Mouse (Mus musculus): ENCODE results near the gene Ajm1.

Ajm1 gene

GRCm38 (mm10) chr2:25583120-25583481 lies 1.5 kb upstream of the Ajm1 start:
- no peak for DNase-seq

GRCm38 (mm10) chr2:25582466-25583119 lies 1.0 kb upstream of the Ajm1 start:
- DNase-seq, result peak in 1 of 2 experiments; percentile 49

- DNase-seq, result no peak
Observed at GRCm38 (mm10) chr2:25581901-25582301, 344 bp upstream of the Ajm1 start.

DNA sequence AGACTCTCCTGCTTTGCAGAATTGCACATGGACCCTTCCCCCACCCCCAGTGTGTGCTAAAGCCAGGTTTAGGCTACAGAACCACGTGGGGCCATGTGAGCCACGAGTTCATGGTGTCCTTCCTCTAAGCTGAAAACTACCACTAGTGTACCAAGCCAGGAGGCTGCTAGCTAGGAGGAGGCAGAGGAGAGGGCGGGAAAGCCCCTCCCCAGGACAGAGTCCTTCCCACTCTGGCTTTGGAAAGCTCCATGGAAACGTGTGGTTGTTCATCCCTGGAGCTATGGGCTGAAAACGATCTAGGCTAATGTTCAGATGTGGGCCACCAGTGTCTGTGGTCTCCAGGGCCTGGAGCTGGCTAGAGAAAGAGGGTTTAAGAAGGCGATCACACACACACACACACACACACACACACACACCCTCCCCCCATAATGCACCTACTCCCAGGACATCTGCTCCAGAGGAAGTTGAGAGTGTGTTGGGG lies 896 bp downstream of the Ajm1 start:
- peak in 1 of 2 experiments; percentile 31 for DNase-seq

- DNase-seq, result peak in 1 of 2 experiments; percentile 78
Observed at GRCm38 (mm10) chr2:25579737-25580460, 1.7 kb downstream of the Ajm1 start.

- peak in 1 of 2 experiments; percentile 29 for DNase-seq
Observed at GRCm38 (mm10) chr2:25578796-25579736, 2.5 kb downstream of the Ajm1 start.

DNA sequence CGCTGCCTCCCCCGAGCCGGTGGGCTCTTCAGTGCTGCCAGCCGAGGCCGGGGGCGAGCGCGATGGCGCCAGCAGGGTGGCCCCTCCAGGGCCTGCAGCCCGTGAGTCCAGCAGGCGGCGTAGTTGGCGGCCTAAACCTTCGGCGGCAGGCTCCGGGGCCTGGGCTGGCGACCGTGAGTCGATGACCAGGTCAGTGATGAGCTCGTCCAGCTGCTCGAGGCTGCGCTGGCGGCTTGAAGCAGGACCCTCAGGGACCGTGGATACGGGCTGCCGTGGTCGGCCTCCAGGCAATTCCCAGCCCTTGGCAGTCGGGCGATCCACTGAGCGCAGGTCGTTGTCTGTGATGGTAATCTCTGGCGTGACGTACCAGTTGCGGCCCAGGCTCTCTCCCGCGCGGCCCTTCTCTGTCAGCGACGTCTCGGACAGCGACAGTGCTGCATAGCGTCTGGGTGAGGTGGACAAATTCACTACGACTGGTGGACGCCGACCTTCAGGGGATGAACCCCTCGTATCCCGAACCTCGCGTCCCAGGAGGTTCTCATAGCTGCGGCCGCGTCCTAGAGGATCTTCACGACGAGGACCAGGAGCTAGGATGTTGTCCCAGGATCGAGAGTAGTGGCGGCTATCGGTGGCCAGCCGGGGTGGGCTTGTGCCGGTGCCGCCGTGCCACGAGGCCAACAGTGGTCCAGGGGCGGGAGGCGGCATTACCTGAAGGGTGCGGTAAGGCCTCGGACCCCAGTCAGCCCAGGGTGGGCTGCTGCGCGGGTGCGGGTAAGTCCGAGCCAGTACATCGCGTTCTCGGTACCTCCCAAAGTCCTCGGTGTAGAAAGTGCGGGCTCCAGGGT lies 3.4 kb downstream of the Ajm1 start:
- DNase-seq, result peak in 1 of 2 experiments; percentile 59

DNA sequence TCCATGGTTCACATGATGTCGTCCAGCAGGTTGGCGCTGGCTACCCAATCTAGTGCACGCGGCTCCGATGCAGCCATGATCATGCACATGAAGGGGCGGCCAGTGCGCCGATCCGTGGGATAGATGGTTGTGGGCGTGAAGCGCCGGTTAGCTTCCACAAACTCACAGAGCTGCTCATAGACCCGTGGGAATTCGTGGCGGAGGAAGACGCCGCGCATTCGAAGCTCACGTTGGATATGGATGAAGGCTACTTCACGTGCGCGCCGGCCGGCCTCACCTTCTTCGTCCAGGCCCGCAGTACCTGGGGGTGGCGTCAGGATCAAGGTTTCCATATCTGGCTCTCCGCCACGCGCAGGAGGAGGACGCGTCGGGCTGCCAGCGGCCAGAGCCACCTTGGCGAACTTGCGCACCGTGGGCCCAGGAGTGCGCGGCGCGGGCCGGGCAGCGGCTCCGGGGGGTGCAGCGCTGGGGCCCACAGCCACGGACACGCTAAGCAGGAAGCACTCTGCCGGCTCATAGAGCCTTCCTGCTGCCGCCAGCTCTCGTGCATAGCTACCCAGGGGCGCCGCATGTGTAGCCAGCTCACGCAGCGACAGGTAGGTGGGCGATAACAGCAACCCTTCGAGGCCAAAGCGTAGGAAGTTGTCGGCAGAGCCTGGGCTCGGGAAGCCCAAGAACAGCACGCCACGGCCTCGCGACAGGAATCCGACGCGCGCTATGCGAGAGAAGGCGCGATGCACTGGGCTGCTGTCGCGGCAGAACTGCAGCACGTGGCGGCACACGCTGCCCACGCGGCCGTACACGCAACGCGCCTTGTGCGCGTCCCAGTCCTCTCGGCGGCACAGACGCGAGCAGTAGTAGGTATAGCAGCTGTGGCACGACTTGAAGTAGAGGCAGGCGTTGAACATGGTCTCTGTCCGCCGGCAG lies 4.3 kb downstream of the Ajm1 start:
- DNase-seq, result peak in 1 of 2 experiments; percentile 47

DNA sequence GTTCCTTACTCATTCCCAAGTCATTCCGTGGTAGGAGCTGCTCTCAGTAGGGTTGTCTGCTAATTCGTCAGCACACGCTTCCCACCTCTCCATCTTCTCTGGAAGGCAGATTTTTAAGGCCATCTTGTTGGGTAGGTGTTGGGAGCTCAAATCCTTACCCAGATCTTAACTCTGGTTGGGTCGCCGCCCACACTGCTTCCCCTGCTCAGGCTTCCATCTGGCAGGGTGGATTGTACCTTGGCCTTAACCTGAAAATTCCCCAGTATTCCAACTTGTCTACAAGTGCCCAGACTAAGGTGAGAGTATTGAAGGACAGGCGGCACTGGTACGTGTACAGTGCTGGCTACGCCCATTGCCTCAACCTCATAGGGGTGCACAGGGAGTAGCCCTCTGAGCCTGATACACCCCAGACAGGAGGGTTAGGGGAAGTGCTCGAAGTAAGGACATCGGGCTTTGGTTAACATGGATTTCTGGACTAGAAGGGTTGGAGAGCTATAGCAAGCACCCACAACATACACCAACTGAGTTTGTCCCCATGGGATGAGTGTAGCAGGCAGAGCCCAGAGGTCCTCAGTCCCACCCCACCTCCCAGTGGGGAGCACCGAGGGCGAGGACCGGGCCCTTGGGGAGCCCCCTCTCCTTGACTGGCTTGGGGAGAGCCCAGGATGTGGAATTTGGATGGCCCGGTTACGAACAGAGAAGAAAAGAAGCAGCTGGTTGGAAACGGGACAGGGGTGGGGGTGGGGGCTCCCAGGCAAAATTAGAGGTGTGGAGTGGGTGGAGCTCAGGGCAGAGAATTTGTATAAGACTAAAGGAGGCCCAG lies 5.3 kb downstream of the Ajm1 start:
- DNase-seq, result no peak

DNA sequence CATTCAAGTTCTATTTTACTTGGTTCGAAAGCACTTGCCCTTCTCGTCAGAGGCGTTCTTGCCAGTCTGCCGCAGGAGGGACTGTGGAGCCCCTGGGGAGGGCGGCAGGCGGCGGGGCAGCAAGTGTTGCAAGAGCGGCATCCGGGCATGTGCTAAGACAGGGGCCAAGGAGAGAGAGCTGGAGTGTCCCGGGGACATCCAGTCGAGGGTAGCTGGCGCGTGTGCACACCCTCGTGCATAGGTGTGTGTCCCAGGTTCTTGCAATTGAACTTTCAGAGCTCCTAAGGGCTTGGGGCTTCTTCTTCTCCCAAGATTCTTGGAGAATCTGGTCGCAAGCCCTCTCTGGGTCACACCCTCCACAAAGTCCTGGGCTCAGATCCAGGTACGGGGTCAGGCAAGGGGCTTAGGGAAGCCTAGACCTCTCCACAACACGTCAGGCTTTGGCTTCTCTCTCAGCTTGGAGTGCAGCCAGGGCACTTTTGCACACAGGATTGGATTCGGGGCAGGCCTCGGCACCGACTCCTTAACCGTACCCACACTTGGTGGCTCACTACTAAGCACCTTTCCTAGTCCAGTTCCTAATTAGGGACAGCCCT lies 6.0 kb downstream of the Ajm1 start:
- peak in 1 of 2 experiments; percentile 62 for DNase-seq

DNA sequence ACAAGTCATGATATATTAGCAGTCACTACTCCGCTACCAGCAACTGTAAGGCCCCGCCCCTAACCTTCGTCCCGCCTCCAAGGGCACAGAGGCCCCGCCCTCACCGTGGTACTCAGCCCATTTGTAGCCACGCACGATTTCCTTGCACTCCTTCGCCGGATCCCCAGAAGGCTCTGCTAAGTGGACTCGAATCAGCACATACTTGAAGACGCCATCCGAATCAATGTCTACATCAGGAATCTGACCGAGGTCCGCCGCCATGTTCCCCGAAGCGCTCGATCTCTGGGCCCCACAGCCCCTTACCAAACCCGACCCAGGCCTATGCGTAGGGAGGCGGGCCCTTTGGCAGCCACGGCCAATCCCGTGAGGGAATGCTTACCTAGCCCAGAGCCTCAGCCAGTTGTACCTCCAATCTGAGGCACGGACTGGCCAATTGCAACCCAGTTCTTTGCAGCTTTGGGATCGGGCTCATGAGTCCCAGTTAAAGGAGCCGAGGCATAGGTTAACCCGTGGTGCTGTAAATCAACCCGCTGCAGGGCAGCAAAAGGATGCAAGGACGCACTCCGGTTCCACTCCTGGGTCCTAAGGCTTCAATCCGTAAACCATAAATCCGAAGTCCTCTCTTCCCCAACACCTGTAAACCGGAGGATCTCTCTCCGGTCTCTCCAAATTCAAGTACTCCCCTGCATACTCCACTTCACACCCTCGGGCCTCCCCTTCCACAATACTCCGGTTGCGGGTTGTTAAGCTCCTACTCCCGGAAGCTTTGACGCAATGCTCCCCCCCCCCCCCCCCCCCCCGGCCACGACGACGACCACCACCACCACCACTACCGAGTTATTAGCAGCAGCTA lies 6.8 kb downstream of the Ajm1 start, which contains the start of the genes Mamdc4 and Phpt1:
TSS of gene Mamdc4 (minus strand) at position 267 of the 853 bp plus-strand sequence.
TSS of gene Phpt1 (minus strand) at position 646 of the 853 bp plus-strand sequence.
- DNase-seq, result peak; percentile 98 to 99

- peak in 1 of 2 experiments; percentile 14 for DNase-seq
Observed at GRCm38 (mm10) chr2:25574136-25574535, 7.4 kb downstream of the Ajm1 start.

- no peak for DNase-seq
Observed at GRCm38 (mm10) chr2:25573068-25573467, 8.5 kb downstream of the Ajm1 start.

GRCm38 (mm10) chr2:25571221-25571620 lies 10.3 kb downstream of the Ajm1 start:
- no peak for DNase-seq

DNA sequence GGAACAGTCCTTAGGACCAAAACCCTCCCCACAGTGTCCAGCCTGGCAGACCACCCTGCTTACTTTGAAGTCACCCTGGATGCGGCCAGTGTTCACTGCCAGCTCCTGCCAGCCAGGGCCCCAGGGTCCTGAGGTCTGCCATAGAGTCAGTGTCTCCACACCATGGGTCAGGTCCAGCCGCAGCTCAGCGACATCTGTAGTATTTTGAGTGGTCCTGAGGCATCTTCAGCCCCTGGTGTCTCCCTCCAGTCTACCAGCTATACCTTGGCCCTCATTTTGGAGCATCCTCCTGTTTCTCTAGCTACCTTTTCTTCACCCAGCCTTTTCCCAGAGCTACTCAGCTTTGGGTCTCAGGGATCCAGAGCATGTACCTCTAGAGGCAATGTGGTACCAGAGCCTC lies 12.2 kb downstream of the Ajm1 start:
- DNase-seq, result peak in 1 of 2 experiments; percentile 2

GRCm38 (mm10) chr2:25568473-25569019 lies 13.0 kb downstream of the Ajm1 start:
- peak in 1 of 2 experiments; percentile 10 for DNase-seq

DNA sequence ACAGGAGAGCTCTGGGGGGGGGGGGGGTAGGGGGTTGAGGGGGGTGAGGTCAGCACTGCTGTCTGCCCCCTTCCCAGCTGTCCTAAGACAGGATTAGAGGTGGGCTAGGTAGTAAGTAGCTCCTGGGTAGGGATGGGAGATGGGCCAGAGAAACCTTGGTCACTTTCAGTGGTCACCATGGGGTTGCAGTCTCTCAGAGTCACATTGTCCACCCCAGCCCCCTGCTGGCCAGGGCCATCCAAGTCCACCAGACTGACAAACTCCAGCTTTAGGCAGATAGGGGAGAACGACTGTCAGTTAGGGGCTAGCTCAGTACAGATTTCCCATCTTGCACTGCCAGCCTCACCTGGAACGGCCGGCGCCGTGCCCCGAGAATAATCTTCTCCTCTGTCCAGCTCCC lies 15.0 kb downstream of the Ajm1 start:
- peak in 1 of 2 experiments; percentile 27 for DNase-seq

GRCm38 (mm10) chr2:25565741-25566140 lies 15.8 kb downstream of the Ajm1 start:
- DNase-seq, result no peak

Data from kidney, postnatal 36 days (tissue).